Mouse (Mus musculus) cerebellum, adult 2 months (tissue): ENCODE measurements around the gene Rora.

ENCODE experiments used
- CTCF ChIP-seq: fragments of 200-500 bp; IDR thresholded peaks from 2 replicates; pipeline ENCODE4 v1.5.1; 2011; ENCODE audit warnings: low read depth, mild to moderate bottlenecking, control low read depth, low read length, moderate library complexity, borderline replicate concordance; ENCODE audit not compliant: insufficient read depth
- POLR2A ChIP-seq: fragments of 200-500 bp; IDR thresholded peaks from 2 replicates; pipeline ENCODE4 v1.6.1; 2011; ENCODE audit warnings: low read length, control low read depth, borderline replicate concordance; ENCODE audit not compliant: insufficient read depth

- TF ChIP-seq CTCF: no peak
- TF ChIP-seq POLR2A: no peak
Measured at GRCm38 (mm10) chr9:68620441-68620840, 33.1 kb upstream of the Rora start.
